Mouse (Mus musculus): ENCODE measurements around the gene Nme7. TPM values are rescaled to one million over a fixed set of nuclear protein-coding genes. Genes with fewer than 3 reads are reported as not detected.

Gene Nme7
- 12.2 and 13.6 TPM in 2 replicates for polyA plus RNA-seq (2012; rRNA removed)

GRCm38 (mm10) chr1:164303821-164304220 lies at the start of gene Nme7:
TSS of gene Nme7 (plus strand) at chr1:164304121.
- TF ChIP-seq POLR2A (IDR thresholded peaks at IDR 0.05; ENCODE audit: borderline replicate concordance, insufficient read depth, low read length) (no peak), CTCF (IDR thresholded peaks at IDR 0.05; ENCODE audit: borderline replicate concordance, insufficient read depth, low read depth, low read length) (no peak)
- H3K27ac ChIP-seq (ENCODE audit: insufficient read depth, low read length): no peak within 1 kb of the TSS
- no peak for DNase-seq
- peaks cover 5% of the 10 kb centered on the region; the same call in 1 of the 2 replicates for H3K4me1 ChIP-seq (ENCODE audit: control insufficient read depth, insufficient read depth, low read length)
- 85% methylated on average over 5 of the region's 5 CpGs for WGBS
- H3K27me3 ChIP-seq (ENCODE audit: control insufficient read depth, insufficient read depth, low read length): no peaks in the 10 kb centered on the region
- no peak within 1 kb of the TSS for H3K4me3 ChIP-seq (replicated peaks; ENCODE audit: insufficient read depth, low read depth, low read length)

GRCm38 (mm10) chr1:164254836-164255235 lies 49.1 kb upstream of the Nme7 start:
- Histone ChIP-seq H3K4me1 (ENCODE audit: control insufficient read depth, insufficient read depth, low read length) (peaks cover 4% of the 10 kb centered on the region; the same call in 1 of the 2 replicates), H3K4me3 (replicated peaks; ENCODE audit: insufficient read depth, low read depth, low read length) (no peak overlapping the region), H3K27me3 (ENCODE audit: control insufficient read depth, insufficient read depth, low read length) (no peaks in the 10 kb centered on the region), H3K27ac (ENCODE audit: insufficient read depth, low read length) (no peak overlapping the region)
- no peak for DNase-seq
- TF ChIP-seq CTCF (IDR thresholded peaks at IDR 0.05; ENCODE audit: borderline replicate concordance, insufficient read depth, low read depth, low read length): no peak
- no peak for TF ChIP-seq POLR2A (IDR thresholded peaks at IDR 0.05; ENCODE audit: borderline replicate concordance, insufficient read depth, low read length)
- WGBS: 83% methylated on average over 3 of the region's 3 CpGs

- DNase-seq: no peak
- Histone ChIP-seq H3K27me3 (ENCODE audit: control insufficient read depth, insufficient read depth, low read length) (no peaks in the 10 kb centered on the region), H3K4me3 (replicated peaks; ENCODE audit: insufficient read depth, low read depth, low read length) (no peak overlapping the region), H3K4me1 (ENCODE audit: control insufficient read depth, insufficient read depth, low read length) (0 out of 2 replicates have a peak, but pooled peaks cover 3% of the 10 kb centered on the region), H3K27ac (ENCODE audit: insufficient read depth, low read length) (no peak overlapping the region)
- WGBS: 89% methylated on average over 16 of the region's 16 CpGs
- no peak for TF ChIP-seq POLR2A (IDR thresholded peaks at IDR 0.05; ENCODE audit: borderline replicate concordance, insufficient read depth, low read length)
- TF ChIP-seq CTCF (IDR thresholded peaks at IDR 0.05; ENCODE audit: borderline replicate concordance, insufficient read depth, low read depth, low read length): no peak
Observed at GRCm38 (mm10) chr1:164260171-164261028, 43.5 kb upstream of the Nme7 start.

- no peak overlapping the region for H3K27ac ChIP-seq (ENCODE audit: insufficient read depth, low read length)
- 54% methylated on average over 7 of the region's 7 CpGs for WGBS
- no peak overlapping the region for H3K4me3 ChIP-seq (replicated peaks; ENCODE audit: insufficient read depth, low read depth, low read length)
- no peaks in the 10 kb centered on the region for H3K27me3 ChIP-seq (ENCODE audit: control insufficient read depth, insufficient read depth, low read length)
- TF ChIP-seq POLR2A (IDR thresholded peaks at IDR 0.05; ENCODE audit: borderline replicate concordance, insufficient read depth, low read length) (no peak), CTCF (IDR thresholded peaks at IDR 0.05; ENCODE audit: borderline replicate concordance, insufficient read depth, low read depth, low read length) (no peak)
- 0 out of 2 replicates have a peak, but pooled peaks cover 3% of the 10 kb centered on the region for H3K4me1 ChIP-seq (ENCODE audit: control insufficient read depth, insufficient read depth, low read length)
- peak in 1 of 2 experiments; percentile 41 for DNase-seq
Observed at GRCm38 (mm10) chr1:164261553-164261952, 42.4 kb upstream of the Nme7 start.

- TF ChIP-seq POLR2A (IDR thresholded peaks at IDR 0.05; ENCODE audit: borderline replicate concordance, insufficient read depth, low read length) (no peak), CTCF (IDR thresholded peaks at IDR 0.05; ENCODE audit: borderline replicate concordance, insufficient read depth, low read depth, low read length) (no peak)
- no peak for DNase-seq
- WGBS: 89% methylated on average over 7 of the region's 7 CpGs
- H3K27ac ChIP-seq (ENCODE audit: insufficient read depth, low read length): no peak overlapping the region
- H3K4me1 ChIP-seq (ENCODE audit: control insufficient read depth, insufficient read depth, low read length): no peaks in the 10 kb centered on the region
- no peak overlapping the region for H3K4me3 ChIP-seq (replicated peaks; ENCODE audit: insufficient read depth, low read depth, low read length)
- H3K27me3 ChIP-seq (ENCODE audit: control insufficient read depth, insufficient read depth, low read length): no peaks in the 10 kb centered on the region
Observed at GRCm38 (mm10) chr1:164270941-164271340, 33.0 kb upstream of the Nme7 start.

GRCm38 (mm10) chr1:164273659-164274058 lies 30.3 kb upstream of the Nme7 start:
- no peak for TF ChIP-seq CTCF (IDR thresholded peaks at IDR 0.05; ENCODE audit: borderline replicate concordance, insufficient read depth, low read depth, low read length)
- no peak for TF ChIP-seq POLR2A (IDR thresholded peaks at IDR 0.05; ENCODE audit: borderline replicate concordance, insufficient read depth, low read length)
- no peak overlapping the region for H3K4me3 ChIP-seq (replicated peaks; ENCODE audit: insufficient read depth, low read depth, low read length)
- no peaks in the 10 kb centered on the region for H3K27me3 ChIP-seq (ENCODE audit: control insufficient read depth, insufficient read depth, low read length)
- peak in 1 of 2 experiments; percentile 15 for DNase-seq
- H3K27ac ChIP-seq (ENCODE audit: insufficient read depth, low read length): no peak overlapping the region
- 74% methylated on average over 6 of the region's 6 CpGs for WGBS
- no peaks in the 10 kb centered on the region for H3K4me1 ChIP-seq (ENCODE audit: control insufficient read depth, insufficient read depth, low read length)

- WGBS: under 1% methylated on average over 31 of the region's 31 CpGs
- peak; percentile 82 for TF ChIP-seq POLR2A (IDR thresholded peaks at IDR 0.05; ENCODE audit: borderline replicate concordance, insufficient read depth, low read length)
- no peak for TF ChIP-seq CTCF (IDR thresholded peaks at IDR 0.05; ENCODE audit: borderline replicate concordance, insufficient read depth, low read depth, low read length)
- no peaks in the 10 kb centered on the region for H3K4me1 ChIP-seq (ENCODE audit: control insufficient read depth, insufficient read depth, low read length)
- DNase-seq: peak; percentile 94 to 96
- H3K27ac ChIP-seq (ENCODE audit: insufficient read depth, low read length): peak within 1 kb of the TSS; percentile 78
- peak within 1 kb of the TSS; percentile 99 for H3K4me3 ChIP-seq (replicated peaks; ENCODE audit: insufficient read depth, low read depth, low read length)
- H3K27me3 ChIP-seq (ENCODE audit: control insufficient read depth, insufficient read depth, low read length): no peaks in the 10 kb centered on the region
Observed at GRCm38 (mm10) chr1:164275455-164275954, 28.4 kb upstream of the Nme7 start, which contains the start of gene Ccdc181. TSS of gene Ccdc181 (plus strand) at chr1:164275585.
